ENCODE assay signal across 8 mouse cellular contexts in the genomic region with DNA sequence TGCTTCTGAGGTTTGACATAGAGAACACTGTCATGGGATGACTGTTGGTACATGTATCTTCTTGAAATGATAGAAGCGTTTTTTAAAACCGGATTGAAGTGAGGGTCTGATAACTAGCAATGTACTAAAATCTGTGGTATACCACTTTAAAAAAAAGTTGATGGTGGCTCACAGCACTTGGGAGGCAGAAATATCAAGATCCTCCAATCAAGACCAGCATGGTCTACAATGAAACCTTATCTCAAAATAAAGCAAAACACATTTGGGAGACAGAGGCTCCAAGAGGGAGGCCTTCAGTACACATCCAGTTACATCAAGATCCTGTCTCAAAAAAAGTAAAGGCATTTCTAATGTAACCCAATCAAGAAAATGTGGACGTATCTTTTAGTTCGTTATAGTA. TPM values are rescaled to one million over a fixed set of nuclear protein-coding genes. Genes with fewer than 3 reads are reported as not detected.
DNase-seq lines count a peak whose midpoint lies in the region; ATAC-seq and TF ChIP-seq lines count a peak whose summit lies in the region.

No protein-coding gene starts in this region.

- peak overlapping the region; percentile 35 for H3K4me3 ChIP-seq in kidney, adult 2 months (ENCODE audit: insufficient read depth, low read depth, low read length)
- H3K4me3 ChIP-seq in bone marrow macrophage, adult 2 months (ENCODE audit: insufficient read depth, low read length): peak overlapping the region; percentile 86
- peak overlapping the region; percentile 79 for H3K4me3 ChIP-seq in hindbrain, embryonic 16.5 days (ENCODE audit: low read length)
- peak overlapping the region; percentile 96 for H3K4me3 ChIP-seq in midbrain, embryonic 16.5 days (ENCODE audit: low read depth, low read length)

- DNase-seq in kidney, adult 2 months: no peak
- DNase-seq in kidney, postnatal 36 days: no peak
- DNase-seq in gastrocnemius, postnatal 4 days (ENCODE audit: low spot score in 2 of 2): no peak
- no peak for DNase-seq in layer of hippocampus, adult 18-20 months (ENCODE audit: low spot score in 2 of 2)
- DNase-seq in ovary, postnatal 14 days (ENCODE audit: low spot score): no peak

- peak overlapping the region; percentile 76 for H3K4me2 ChIP-seq in hindbrain, embryonic 16.5 days (ENCODE audit: low read length)
- H3K4me2 ChIP-seq in midbrain, embryonic 16.5 days (ENCODE audit: low read length): peak overlapping the region; percentile 71

- ATAC-seq in hindbrain, embryonic 16.5 days: no peak
- ATAC-seq in midbrain, embryonic 16.5 days: no peak

- WGBS in kidney, adult 2 months: 24% methylated on average over 4 of the region's 4 CpGs
- 30% methylated on average over 4 of the region's 4 CpGs for WGBS in hindbrain, embryonic 16.5 days
- 25% methylated on average over 4 of the region's 4 CpGs for WGBS in midbrain, embryonic 16.5 days

- TF ChIP-seq CTCF in kidney, adult 2 months (conservative IDR thresholded peaks at IDR 0.05; ENCODE audit: insufficient read depth, insufficient read length, low read depth, low read length): no peak
- TF ChIP-seq CTCF in bone marrow macrophage, adult 2 months (IDR thresholded peaks at IDR 0.05; ENCODE audit: low read depth, low read length): no peak

- no peaks in the 10 kb centered on the region for H3K9me3 ChIP-seq in hindbrain, embryonic 16.5 days (ENCODE audit: control insufficient read depth, low read length)
- H3K9me3 ChIP-seq in midbrain, embryonic 16.5 days (replicated peaks; ENCODE audit: control insufficient read depth, low read length, poor library complexity, severe bottlenecking): no peaks in the 10 kb centered on the region

- H3K27me3 ChIP-seq in kidney, adult 2 months (replicated peaks; ENCODE audit: control insufficient read depth, insufficient read depth, low read length): no peaks in the 10 kb centered on the region
- no peaks in the 10 kb centered on the region for H3K27me3 ChIP-seq in hindbrain, embryonic 16.5 days (replicated peaks; ENCODE audit: control insufficient read depth, insufficient read depth, low read length)
- no peaks in the 10 kb centered on the region for H3K27me3 ChIP-seq in midbrain, embryonic 16.5 days (ENCODE audit: control insufficient read depth, insufficient read depth, low read depth, low read length)

- H3K4me1 ChIP-seq in kidney, adult 2 months (ENCODE audit: control insufficient read depth, insufficient read depth, low read length): peaks cover 8% of the 10 kb centered on the region
- peaks cover 13% of the 10 kb centered on the region for H3K4me1 ChIP-seq in bone marrow macrophage, adult 2 months (ENCODE audit: control insufficient read depth, insufficient read depth, low read length)
- H3K4me1 ChIP-seq in hindbrain, embryonic 16.5 days (ENCODE audit: control insufficient read depth, insufficient read depth, low read depth, low read length): peaks cover 33% of the 10 kb centered on the region
- H3K4me1 ChIP-seq in midbrain, embryonic 16.5 days (ENCODE audit: control insufficient read depth, insufficient read depth, low read length): peaks cover 47% of the 10 kb centered on the region

- H3K9ac ChIP-seq in hindbrain, embryonic 16.5 days (ENCODE audit: low read depth, low read length): peak overlapping the region; percentile 50
- H3K9ac ChIP-seq in midbrain, embryonic 16.5 days (ENCODE audit: low read depth, low read length): peak overlapping the region; percentile 98; the same call in 1 of the 2 replicates

- H3K36me3 ChIP-seq in kidney, adult 2 months (ENCODE audit: control insufficient read depth, insufficient read depth, low read length): peaks cover 8% of the 10 kb centered on the region
- peaks cover 4% of the 10 kb centered on the region for H3K36me3 ChIP-seq in hindbrain, embryonic 16.5 days (ENCODE audit: control insufficient read depth, insufficient read depth, low read length)
- peaks cover 3% of the 10 kb centered on the region; the same call in 1 of the 2 replicates for H3K36me3 ChIP-seq in midbrain, embryonic 16.5 days (ENCODE audit: control insufficient read depth, insufficient read depth, low read length)

- TF ChIP-seq POLR2A in kidney, adult 2 months (IDR thresholded peaks at IDR 0.05; ENCODE audit: low read depth, low read length): no peak
- TF ChIP-seq POLR2A in bone marrow macrophage, adult 2 months (IDR thresholded peaks at IDR 0.05; ENCODE audit: borderline replicate concordance, low read depth, low read length): no peak

- H3K27ac ChIP-seq in kidney, adult 2 months (ENCODE audit: insufficient read depth, low read depth, low read length): no peak overlapping the region
- H3K27ac ChIP-seq in bone marrow macrophage, adult 2 months (ENCODE audit: insufficient read depth, low read depth, low read length): no peak overlapping the region
- no peak overlapping the region for H3K27ac ChIP-seq in hindbrain, embryonic 16.5 days (ENCODE audit: low read depth, low read length)
- H3K27ac ChIP-seq in midbrain, embryonic 16.5 days (ENCODE audit: low read length): no peak overlapping the region

RNA-seq across cellular contexts. Expression of a gene that starts 2.3 kb away (rescaled TPM):
- 14.7 and 25.0 TPM in 2 replicates for polyA plus RNA-seq in kidney, adult 2 months (2012; rRNA removed)
- polyA plus RNA-seq in bone marrow macrophage, adult 2 months (2012; ENCODE audit: insufficient read depth, insufficient read length, missing spikeins): 44.2 and 55.0 TPM in 2 replicates
- 114 and 121 TPM in 2 replicates for polyA plus RNA-seq in hindbrain, embryonic 16.5 days (2015; fragmentation: Nextera tagmentation; extraction: Ambion mirVana)
- 140 and 167 TPM in 2 replicates for polyA plus RNA-seq in midbrain, embryonic 16.5 days (2015; fragmentation: Nextera tagmentation; extraction: Ambion mirVana)
- 10 to 100 TPM; 27.7 to 35.1 TPM for total RNA-seq in gastrocnemius, postnatal 4 days (2021)
- 10 to 100 TPM; 51.5 to 55.5 TPM for total RNA-seq in layer of hippocampus, adult 18-20 months (2021)

RNA-seq across cellular contexts. Expression of a gene that starts 2.4 kb away (rescaled TPM):
- polyA plus RNA-seq in kidney, adult 2 months (2012; rRNA removed): 22.4 and 25.5 TPM in 2 replicates
- polyA plus RNA-seq in bone marrow macrophage, adult 2 months (2012; ENCODE audit: insufficient read depth, insufficient read length, missing spikeins): 0.24 and 0.87 TPM in 2 replicates
- polyA plus RNA-seq in hindbrain, embryonic 16.5 days (2015; fragmentation: Nextera tagmentation; extraction: Ambion mirVana): 0.68 and 0.94 TPM in 2 replicates
- polyA plus RNA-seq in midbrain, embryonic 16.5 days (2015; fragmentation: Nextera tagmentation; extraction: Ambion mirVana): 0.77 and 0.80 TPM in 2 replicates
- total RNA-seq in gastrocnemius, postnatal 4 days (2021): 1 to 10 TPM; 2.0 to 3.0 TPM
- 1 to 10 TPM; 1.7 to 1.9 TPM for total RNA-seq in layer of hippocampus, adult 18-20 months (2021)

RNA-seq across cellular contexts. Expression of a gene that starts 38.3 kb away (rescaled TPM):
- polyA plus RNA-seq in kidney, adult 2 months (2012; rRNA removed): 163 and 168 TPM in 2 replicates
- not detected in 2 replicates for polyA plus RNA-seq in bone marrow macrophage, adult 2 months (2012; ENCODE audit: insufficient read depth, insufficient read length, missing spikeins)
- polyA plus RNA-seq in hindbrain, embryonic 16.5 days (2015; fragmentation: Nextera tagmentation; extraction: Ambion mirVana): 0.44 and 0.75 TPM in 2 replicates
- 0.50 TPM in 2 replicates for polyA plus RNA-seq in midbrain, embryonic 16.5 days (2015; fragmentation: Nextera tagmentation; extraction: Ambion mirVana)
- total RNA-seq in gastrocnemius, postnatal 4 days (2021): under 1 TPM; 0.54 to 0.69 TPM
- under 1 TPM; 0.35 to 0.43 TPM for total RNA-seq in layer of hippocampus, adult 18-20 months (2021)

RNA-seq across cellular contexts. Expression of a gene that starts 41.7 kb away (rescaled TPM):
- polyA plus RNA-seq in kidney, adult 2 months (2012; rRNA removed): 3.3 and 4.0 TPM in 2 replicates
- 17.4 and 18.9 TPM in 2 replicates for polyA plus RNA-seq in bone marrow macrophage, adult 2 months (2012; ENCODE audit: insufficient read depth, insufficient read length, missing spikeins)
- 53.9 and 68.0 TPM in 2 replicates for polyA plus RNA-seq in hindbrain, embryonic 16.5 days (2015; fragmentation: Nextera tagmentation; extraction: Ambion mirVana)
- 61.2 and 63.0 TPM in 2 replicates for polyA plus RNA-seq in midbrain, embryonic 16.5 days (2015; fragmentation: Nextera tagmentation; extraction: Ambion mirVana)
- total RNA-seq in gastrocnemius, postnatal 4 days (2021): 10 to 100 TPM; 14.4 to 22.2 TPM
- total RNA-seq in layer of hippocampus, adult 18-20 months (2021): 10 to 100 TPM; 73.4 to 76.1 TPM

Comparison
In these comparisons a context has a peak if more than half of its experiments do, and no peak if none do; other contexts are left out.
1. H3K4me3 ChIP-seq: peak in every context shown above with its lines; median percentile 96 in midbrain, embryonic 16.5 days; 86 in bone marrow macrophage, adult 2 months; 79 in hindbrain, embryonic 16.5 days; 35 in kidney, adult 2 months.
2. RNA of a gene that starts 2.4 kb away (polyA plus RNA-seq): 22.4 to 25.5 TPM in kidney, adult 2 months; 0.77 to 0.80 TPM in midbrain, embryonic 16.5 days, 0.68 to 0.94 TPM in hindbrain, embryonic 16.5 days and 0.24 to 0.87 TPM in bone marrow macrophage, adult 2 months; every median in the first group is over 10 times any median in the second.
3. RNA of a gene that starts 38.3 kb away (polyA plus RNA-seq): 163 to 168 TPM in kidney, adult 2 months; 0.44 to 0.75 TPM in hindbrain, embryonic 16.5 days, 0.50 TPM in midbrain, embryonic 16.5 days and not detected in bone marrow macrophage, adult 2 months; every median in the first group is over 10 times any median in the second.